12 mouse cellular contexts compared by ENCODE assay signal in the genomic region with DNA sequence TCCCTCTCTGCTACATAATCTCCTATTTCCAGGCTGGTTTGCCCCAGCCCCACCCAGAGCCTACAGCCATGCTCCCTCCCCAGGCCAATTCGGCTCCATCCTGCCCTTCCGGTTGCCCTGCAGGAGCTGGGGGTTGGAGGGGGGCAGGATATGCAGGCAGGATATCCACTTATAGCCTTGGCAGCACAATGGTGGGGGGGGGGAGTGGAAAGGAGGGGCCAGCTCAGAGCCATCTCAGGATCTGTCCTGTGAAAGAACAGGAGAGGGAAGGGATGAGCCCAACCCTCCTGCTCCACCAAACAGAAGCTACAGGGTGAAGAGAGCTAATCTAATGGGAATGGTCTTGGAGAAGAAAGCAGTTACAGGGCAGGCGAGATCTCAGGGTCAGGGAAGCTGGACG. TPM values are rescaled to one million over a fixed set of nuclear protein-coding genes. Genes with fewer than 3 reads are reported as not detected.
DNase-seq lines count a peak whose midpoint lies in the region; ATAC-seq and TF ChIP-seq lines count a peak whose summit lies in the region.
"Had no signal": no experiment of that assay in that cellular context is flagged by ENCODE, and none has a peak within 500 bp of the region (broad histone marks: within the 10 kb centered on the region; RNA-seq: fewer than 3 reads in every experiment).

No protein-coding gene starts in this region.

- H3K9ac ChIP-seq in heart, embryonic 11.5 days (ENCODE audit: low read depth, low read length) = no peak overlapping the region
- no peak overlapping the region for H3K9ac ChIP-seq in kidney, embryonic 16.5 days (replicated peaks; ENCODE audit: low read length)
- no peak overlapping the region for H3K9ac ChIP-seq in lung, embryonic 16.5 days (ENCODE audit: low read length)
- H3K9ac ChIP-seq: forebrain, embryonic 13.5 days; hindbrain, embryonic 14.5 days had no signal

- peaks cover 22% of the 10 kb centered on the region for H3K4me1 ChIP-seq in heart, embryonic 11.5 days (ENCODE audit: control insufficient read depth, insufficient read depth, low read length)
- no peaks in the 10 kb centered on the region for H3K4me1 ChIP-seq in cortical plate, adult 2 months (ENCODE audit: control insufficient read depth, insufficient read depth, low read length)
- H3K4me1 ChIP-seq in kidney, embryonic 16.5 days (ENCODE audit: insufficient read depth, low read length) = peaks cover 48% of the 10 kb centered on the region
- peaks cover 48% of the 10 kb centered on the region for H3K4me1 ChIP-seq in lung, embryonic 16.5 days (replicated peaks; ENCODE audit: control insufficient read depth, insufficient read depth, low read length)

- no peaks in the 10 kb centered on the region for H3K36me3 ChIP-seq in heart, embryonic 11.5 days (ENCODE audit: control insufficient read depth, insufficient read depth, low read length)
- H3K36me3 ChIP-seq in kidney, embryonic 16.5 days (ENCODE audit: insufficient read depth, low read length) = peaks cover 12% of the 10 kb centered on the region
- H3K36me3 ChIP-seq in lung, embryonic 16.5 days (ENCODE audit: control insufficient read depth, insufficient read depth, low read length) = peaks cover 28% of the 10 kb centered on the region

- no peak overlapping the region for H3K4me3 ChIP-seq in heart, embryonic 11.5 days (ENCODE audit: low read depth, low read length)
- no peak overlapping the region for H3K4me3 ChIP-seq in cortical plate, adult 2 months (ENCODE audit: insufficient read depth, low read length)
- no peak overlapping the region for H3K4me3 ChIP-seq in kidney, embryonic 16.5 days (ENCODE audit: low read length)
- no peak overlapping the region for H3K4me3 ChIP-seq in lung, embryonic 16.5 days (ENCODE audit: low read length)
- H3K4me3 ChIP-seq: forebrain, embryonic 13.5 days had no signal

- WGBS in heart, embryonic 11.5 days (ENCODE audit: insufficient replicate concordance) = 65% methylated on average over 4 of the region's 4 CpGs
- 67% methylated on average over 4 of the region's 4 CpGs for WGBS in kidney, embryonic 16.5 days
- 72% methylated on average over 4 of the region's 4 CpGs for WGBS in lung, embryonic 16.5 days

- H3K27me3 ChIP-seq in heart, embryonic 11.5 days (ENCODE audit: control insufficient read depth, insufficient read depth, low read length) = peaks cover 45% of the 10 kb centered on the region
- no peaks in the 10 kb centered on the region for H3K27me3 ChIP-seq in kidney, embryonic 16.5 days (ENCODE audit: insufficient read depth, low read length)
- H3K27me3 ChIP-seq in lung, embryonic 16.5 days (ENCODE audit: control insufficient read depth, insufficient read depth, low read depth, low read length) = no peaks in the 10 kb centered on the region

- TF ChIP-seq POLR2A in cortical plate, adult 2 months (IDR thresholded peaks at IDR 0.05; ENCODE audit: extremely low read depth, insufficient read depth, low read length) = no peak

- H3K9me3 ChIP-seq in heart, embryonic 11.5 days (replicated peaks; ENCODE audit: control insufficient read depth, low read length) = no peaks in the 10 kb centered on the region
- no peaks in the 10 kb centered on the region for H3K9me3 ChIP-seq in kidney, embryonic 16.5 days (ENCODE audit: low read length)
- H3K9me3 ChIP-seq in lung, embryonic 16.5 days (ENCODE audit: control insufficient read depth, low read length) = no peaks in the 10 kb centered on the region
- H3K9me3 ChIP-seq: forebrain, embryonic 13.5 days had no signal

- DNase-seq in heart, adult 18-20 months = peak; percentile 46 to 83
- DNase-seq in layer of hippocampus, postnatal 25 days (ENCODE audit: extremely low spot score in 1 of 2, low spot score in 1 of 2) = no peak
- DNase-seq in cerebellum, postnatal 4 days (ENCODE audit: low spot score in 2 of 2) = no peak
- DNase-seq: left cerebral cortex, postnatal 4 days; right cerebral cortex, adult 18-20 months had no signal

- no peak overlapping the region for H3K27ac ChIP-seq in heart, embryonic 11.5 days (ENCODE audit: low read depth, low read length)
- peak overlapping the region; percentile 38; the same call in 1 of the 2 replicates for H3K27ac ChIP-seq in cortical plate, adult 2 months (ENCODE audit: insufficient read depth, low read length)
- H3K27ac ChIP-seq in kidney, embryonic 16.5 days (ENCODE audit: low read length) = peak overlapping the region; percentile 11; the same call in 1 of the 2 replicates
- peak overlapping the region; percentile 41 for H3K27ac ChIP-seq in lung, embryonic 16.5 days (ENCODE audit: low read length)
- H3K27ac ChIP-seq: forebrain, embryonic 13.5 days; hindbrain, embryonic 14.5 days had no signal

- no peak for TF ChIP-seq CTCF in cortical plate, adult 2 months (IDR thresholded peaks at IDR 0.05; ENCODE audit: extremely low read depth, insufficient read depth, low read length)

- no peak overlapping the region for H3K4me2 ChIP-seq in heart, embryonic 11.5 days
- no peak overlapping the region for H3K4me2 ChIP-seq in kidney, embryonic 16.5 days (replicated peaks; ENCODE audit: low read depth, low read length)
- H3K4me2 ChIP-seq in lung, embryonic 16.5 days (ENCODE audit: low read depth, low read length) = no peak overlapping the region
- H3K4me2 ChIP-seq: forebrain, embryonic 13.5 days; hindbrain, embryonic 14.5 days had no signal

- ATAC-seq in heart, embryonic 11.5 days (replicated peaks; ENCODE audit: insufficient number of reproducible peaks, low FRiP score, low TSS enrichment) = no peak
- peak; percentile 29; the same call in 1 of the 2 replicates for ATAC-seq in kidney, embryonic 16.5 days (ENCODE audit: low FRiP score, low TSS enrichment)
- peak; percentile 39 for ATAC-seq in lung, embryonic 16.5 days (ENCODE audit: low read depth)
- ATAC-seq in megakaryocyte-erythroid progenitor cell, adult 5-6 weeks (replicated peaks; ENCODE audit: low FRiP score, low TSS enrichment, poor library complexity, severe bottlenecking) = no peak
- ATAC-seq: forebrain, embryonic 13.5 days had no signal

RNA-seq across cellular contexts. Expression of gene Itgb7, which starts 8.9 kb away (rescaled TPM):
- 1 to 10 TPM; 2.9 to 9.9 TPM for total RNA-seq in heart, adult 18-20 months (2021)
- 0.94 and 1.2 TPM in 2 replicates for polyA plus RNA-seq in heart, embryonic 11.5 days (2014; fragmentation: Nextera tagmentation; extraction: Ambion mirVana)
- 0.86 and 1.5 TPM in 2 replicates for polyA plus RNA-seq in cortical plate, adult 2 months (2012; rRNA removed)
- polyA plus RNA-seq in kidney, embryonic 16.5 days (2015; fragmentation: Nextera tagmentation; extraction: Ambion mirVana) = 1.4 and 1.9 TPM in 2 replicates
- 3.0 and 3.9 TPM in 2 replicates for polyA plus RNA-seq in lung, embryonic 16.5 days (2015; fragmentation: Nextera tagmentation; extraction: Ambion mirVana)
- 1 to 10 TPM; 2.0 to 2.3 TPM for total RNA-seq in layer of hippocampus, postnatal 25 days (2021)
- total RNA-seq in megakaryocyte-erythroid progenitor cell, adult 5-6 weeks (2014; fragmentation: Nextera tagmentation) = 13.1 and 17.0 TPM in 2 replicates
- total RNA-seq in megakaryocyte-erythroid progenitor cell, adult 5-6 weeks (2017) = 47.2 and 51.0 TPM in 2 replicates

RNA-seq across cellular contexts. Expression of gene Rarg, which starts 16.7 kb away (rescaled TPM):
- 10 to 100 TPM; 13.5 to 16.7 TPM for total RNA-seq in heart, adult 18-20 months (2021)
- polyA plus RNA-seq in heart, embryonic 11.5 days (2014; fragmentation: Nextera tagmentation; extraction: Ambion mirVana) = 11.2 and 13.4 TPM in 2 replicates
- polyA plus RNA-seq in cortical plate, adult 2 months (2012; rRNA removed) = 11.3 and 12.3 TPM in 2 replicates
- polyA plus RNA-seq in kidney, embryonic 16.5 days (2015; fragmentation: Nextera tagmentation; extraction: Ambion mirVana) = 31.9 and 35.4 TPM in 2 replicates
- polyA plus RNA-seq in lung, embryonic 16.5 days (2015; fragmentation: Nextera tagmentation; extraction: Ambion mirVana) = 46.7 and 46.9 TPM in 2 replicates
- total RNA-seq in layer of hippocampus, postnatal 25 days (2021) = 10 to 100 TPM; 13.1 to 13.6 TPM
- total RNA-seq in megakaryocyte-erythroid progenitor cell, adult 5-6 weeks (2014; fragmentation: Nextera tagmentation) = 0.61 and 1.8 TPM in 2 replicates
- 1.6 and 6.7 TPM in 2 replicates for total RNA-seq in megakaryocyte-erythroid progenitor cell, adult 5-6 weeks (2017)

RNA-seq across cellular contexts. Expression of gene Gm9918, which starts 29.8 kb away (rescaled TPM):
- not detected for total RNA-seq in heart, adult 18-20 months (2021)
- 0.07 TPM in 1 of 2 replicates, not detected in the other for polyA plus RNA-seq in heart, embryonic 11.5 days (2014; fragmentation: Nextera tagmentation; extraction: Ambion mirVana)
- 0.04 and 0.15 TPM in 2 replicates for polyA plus RNA-seq in cortical plate, adult 2 months (2012; rRNA removed)
- 0.36 and 0.89 TPM in 2 replicates for polyA plus RNA-seq in kidney, embryonic 16.5 days (2015; fragmentation: Nextera tagmentation; extraction: Ambion mirVana)
- polyA plus RNA-seq in lung, embryonic 16.5 days (2015; fragmentation: Nextera tagmentation; extraction: Ambion mirVana) = 0.34 and 0.57 TPM in 2 replicates
- total RNA-seq in layer of hippocampus, postnatal 25 days (2021) = not detected
- total RNA-seq in megakaryocyte-erythroid progenitor cell, adult 5-6 weeks (2014; fragmentation: Nextera tagmentation) = not detected in 2 replicates
- total RNA-seq in megakaryocyte-erythroid progenitor cell, adult 5-6 weeks (2017) = not detected in 2 replicates
- total RNA-seq: left cerebral cortex, postnatal 4 days had no signal
- polyA plus RNA-seq: hindbrain, embryonic 14.5 days had no signal

RNA-seq across cellular contexts. Expression of gene Csad, which starts 36.1 kb away (rescaled TPM):
- 10 to 100 TPM; 17.0 to 22.6 TPM for total RNA-seq in heart, adult 18-20 months (2021)
- polyA plus RNA-seq in heart, embryonic 11.5 days (2014; fragmentation: Nextera tagmentation; extraction: Ambion mirVana) = 31.3 and 33.4 TPM in 2 replicates
- 34.6 and 39.7 TPM in 2 replicates for polyA plus RNA-seq in cortical plate, adult 2 months (2012; rRNA removed)
- 131 and 153 TPM in 2 replicates for polyA plus RNA-seq in kidney, embryonic 16.5 days (2015; fragmentation: Nextera tagmentation; extraction: Ambion mirVana)
- 69.5 and 70.6 TPM in 2 replicates for polyA plus RNA-seq in lung, embryonic 16.5 days (2015; fragmentation: Nextera tagmentation; extraction: Ambion mirVana)
- 10 to 100 TPM; 32.5 to 38.4 TPM for total RNA-seq in layer of hippocampus, postnatal 25 days (2021)
- total RNA-seq in megakaryocyte-erythroid progenitor cell, adult 5-6 weeks (2014; fragmentation: Nextera tagmentation) = 9.6 and 21.4 TPM in 2 replicates
- 11.4 and 33.8 TPM in 2 replicates for total RNA-seq in megakaryocyte-erythroid progenitor cell, adult 5-6 weeks (2017)

RNA-seq across cellular contexts. Expression of gene Zfp740, which starts 37.6 kb away (rescaled TPM):
- total RNA-seq in heart, adult 18-20 months (2021) = 10 to 100 TPM; 30.6 to 31.5 TPM
- 25.8 and 31.2 TPM in 2 replicates for polyA plus RNA-seq in heart, embryonic 11.5 days (2014; fragmentation: Nextera tagmentation; extraction: Ambion mirVana)
- 51.3 and 57.6 TPM in 2 replicates for polyA plus RNA-seq in cortical plate, adult 2 months (2012; rRNA removed)
- 82.1 and 88.7 TPM in 2 replicates for polyA plus RNA-seq in kidney, embryonic 16.5 days (2015; fragmentation: Nextera tagmentation; extraction: Ambion mirVana)
- 64.0 and 67.0 TPM in 2 replicates for polyA plus RNA-seq in lung, embryonic 16.5 days (2015; fragmentation: Nextera tagmentation; extraction: Ambion mirVana)
- total RNA-seq in layer of hippocampus, postnatal 25 days (2021) = 10 to 100 TPM; 66.6 to 70.2 TPM
- total RNA-seq in megakaryocyte-erythroid progenitor cell, adult 5-6 weeks (2014; fragmentation: Nextera tagmentation) = 39.8 and 65.3 TPM in 2 replicates
- total RNA-seq in megakaryocyte-erythroid progenitor cell, adult 5-6 weeks (2017) = 33.0 and 39.0 TPM in 2 replicates

Comparison
In these comparisons a context has a peak if more than half of its experiments do, and no peak if none do; other contexts are left out.
1. DNase-seq: peak in heart, adult 18-20 months (2 of 2); none in layer of hippocampus, postnatal 25 days (0 of 2) and cerebellum, postnatal 4 days (0 of 2).
2. ATAC-seq: peak in kidney, embryonic 16.5 days (single experiment) and lung, embryonic 16.5 days (single experiment); none in heart, embryonic 11.5 days (single experiment) and megakaryocyte-erythroid progenitor cell, adult 5-6 weeks (single experiment).